10 mouse cellular contexts compared by ENCODE assay signal in genomic region chr13:58311351-58311750, GRCm38 (mm10). TPM values are rescaled to one million over a fixed set of nuclear protein-coding genes. Genes with fewer than 3 reads are reported as not detected.
DNase-seq lines count a peak whose midpoint lies in the region; ATAC-seq lines count a peak whose summit lies in the region.
"Had no signal": no experiment of that assay in that cellular context is flagged by ENCODE, and none has a peak within 500 bp of the region (broad histone marks: within the 10 kb centered on the region; RNA-seq: fewer than 3 reads in every experiment).

No protein-coding gene starts in this region.

- no peak overlapping the region for H3K9ac ChIP-seq in hindbrain, embryonic 12.5 days
- H3K9ac ChIP-seq: neural tube, embryonic 12.5 days had no signal

- no peaks in the 10 kb centered on the region for H3K9me3 ChIP-seq in hindbrain, embryonic 12.5 days (replicated peaks)
- H3K9me3 ChIP-seq: midbrain, embryonic 10.5 days; neural tube, embryonic 12.5 days had no signal

- DNase-seq in embryo, embryonic 10 days (ENCODE audit: low spot score), result peak; percentile 12
- no peak for DNase-seq in embryo, embryonic 9.5 days (ENCODE audit: extremely low spot score)
- DNase-seq in urinary bladder, adult 18-20 months (ENCODE audit: low spot score in 2 of 2), result peak; percentile 10 to 13
- DNase-seq in urinary bladder, adult 2 months (ENCODE audit: low spot score), result no peak
- peak; percentile 25 for DNase-seq in embryo, embryonic 11 days
- peak; percentile 22 for DNase-seq in mesoderm, embryonic 11.5 days (ENCODE audit: low read depth, low spot score)
- DNase-seq in B cell, adult 2 months, result no peak

- no peak overlapping the region for H3K4me3 ChIP-seq in hindbrain, embryonic 12.5 days
- H3K4me3 ChIP-seq: midbrain, embryonic 10.5 days; neural tube, embryonic 12.5 days had no signal

- WGBS in hindbrain, embryonic 12.5 days, result 52% methylated on average over 3 of the region's 3 CpGs

- H3K27me3 ChIP-seq in hindbrain, embryonic 12.5 days, result no peaks in the 10 kb centered on the region
- H3K27me3 ChIP-seq: neural tube, embryonic 12.5 days had no signal

- ATAC-seq in hindbrain, embryonic 12.5 days (ENCODE audit: low FRiP score), result no peak

- H3K4me1 ChIP-seq in hindbrain, embryonic 12.5 days, result no peaks in the 10 kb centered on the region; the same call in 1 of the 2 replicates
- H3K4me1 ChIP-seq: midbrain, embryonic 10.5 days; neural tube, embryonic 12.5 days had no signal

- H3K4me2 ChIP-seq in hindbrain, embryonic 12.5 days (replicated peaks), result no peak overlapping the region
- H3K4me2 ChIP-seq: neural tube, embryonic 12.5 days had no signal

- no peak overlapping the region for H3K27ac ChIP-seq in hindbrain, embryonic 12.5 days
- H3K27ac ChIP-seq: midbrain, embryonic 10.5 days; neural tube, embryonic 12.5 days had no signal

- H3K36me3 ChIP-seq in hindbrain, embryonic 12.5 days, result no peaks in the 10 kb centered on the region
- H3K36me3 ChIP-seq: midbrain, embryonic 10.5 days; neural tube, embryonic 12.5 days had no signal

RNA-seq across cellular contexts. Expression of gene Gkap1, which starts 35.9 kb away (rescaled TPM):
- polyA plus RNA-seq in urinary bladder, adult 2 months (2012; rRNA removed), result 27.6 and 29.1 TPM in 2 replicates
- 42.7 and 44.0 TPM in 2 replicates for polyA plus RNA-seq in hindbrain, embryonic 12.5 days (2016; fragmentation: Nextera tagmentation; extraction: Ambion mirVana)

RNA-seq across cellular contexts. Expression of gene Kif27, which starts 47.6 kb away (rescaled TPM):
- polyA plus RNA-seq in urinary bladder, adult 2 months (2012; rRNA removed), result 0.39 and 0.46 TPM in 2 replicates
- 2.4 and 2.5 TPM in 2 replicates for polyA plus RNA-seq in hindbrain, embryonic 12.5 days (2016; fragmentation: Nextera tagmentation; extraction: Ambion mirVana)

Comparison
In these comparisons a context has a peak if more than half of its experiments do, and no peak if none do; other contexts are left out.
1. DNase-seq: peak in embryo, embryonic 10 days (single experiment), urinary bladder, adult 18-20 months (2 of 2), embryo, embryonic 11 days (single experiment) and mesoderm, embryonic 11.5 days (single experiment); none in embryo, embryonic 9.5 days (single experiment), urinary bladder, adult 2 months (single experiment) and B cell, adult 2 months (0 of 2).